Mouse (Mus musculus) G1E (cell line): ENCODE results near the gene C1qtnf7. TPM values are rescaled to one million over a fixed set of nuclear protein-coding genes. Genes with fewer than 3 reads are reported as not detected.

Experiments used
- ATAC-seq: 2 replicates; pipeline ENCODE4 v1.8.0; 2016; ENCODE audit warnings: mild to moderate bottlenecking; ENCODE audit not compliant: insufficient number of reproducible peaks, poor library complexity, low FRiP score, severe bottlenecking; ENCODE audit errors: extremely low read depth
- DNase-seq: peaks from one replicate; pipeline ENCODE4 v3.0.0; 2012; ENCODE audit warnings: low spot score
- H3K27me3 ChIP-seq: 2 replicates; pipeline ENCODE4 v1.6.1; 2012; ENCODE audit warnings: mild to moderate bottlenecking, low read length, inconsistent platforms; ENCODE audit not compliant: insufficient read depth
- H3K36me3 ChIP-seq: replicated peaks from 2 replicates; pipeline ENCODE3; 2012; ENCODE audit warnings: mild to moderate bottlenecking, inconsistent platforms
- H3K4me1 ChIP-seq: 2 replicates; pipeline ENCODE4 v1.6.1; 2012; ENCODE audit warnings: low read depth, low read length, inconsistent platforms, mixed read lengths; ENCODE audit not compliant: insufficient read depth
- H3K4me3 ChIP-seq: 2 replicates; pipeline ENCODE4 v1.5.1; 2012; ENCODE audit warnings: low read depth, mild to moderate bottlenecking, inconsistent platforms, low read length, moderate library complexity, mixed read lengths
- H3K9me3 ChIP-seq: replicated peaks from 2 replicates; pipeline ENCODE4 v1.6.1; 2012; ENCODE audit warnings: inconsistent platforms
- CTCF ChIP-seq: IDR thresholded peaks from 2 replicates; pipeline ENCODE4 v1.5.1; 2012; ENCODE audit warnings: low read depth, low read length, inconsistent platforms, mixed read lengths
- GATA1 ChIP-seq: IDR thresholded peaks from 2 replicates; pipeline ENCODE4 v1.6.1; 2012; ENCODE audit warnings: borderline replicate concordance, low read length, inconsistent platforms, mixed read lengths
- GATA2 ChIP-seq: IDR thresholded peaks from 2 replicates; pipeline ENCODE4 v1.6.1; 2012; ENCODE audit warnings: low read depth, low read length, inconsistent platforms, borderline replicate concordance
- POLR2AphosphoS5 ChIP-seq: IDR thresholded peaks from 2 replicates; pipeline ENCODE4 v1.6.1; 2012; ENCODE audit warnings: low read depth, low read length, inconsistent platforms; ENCODE audit not compliant: insufficient replicate concordance
- TAL1 ChIP-seq: conservative IDR thresholded peaks from 2 replicates; pipeline ENCODE4 v1.6.1; 2012; ENCODE audit warnings: low read depth, low read length, inconsistent platforms, mixed read lengths
- polyA plus RNA-seq: library from polyadenylated mRNA; stranded (reverse); fragments of >175 nt; gene quantifications from 2 replicates; pipeline ENCODE4 v1.2.3, GENCODE M21; 2012
- total RNA-seq, 2 experiments: library from RNA; stranded (forward) in 1 of 2; stranded (reverse) in 1 of 2; fragments of 200-1000 nt in 1 of 2; fragments of >200 nt in 1 of 2; fragmentation: Nextera tagmentation in 1 of 2; gene quantifications; 2 replicates each; pipeline ENCODE4 v1.2.3; 2014 to 2017

C1qtnf7 gene
- total and polyA plus RNA-seq, 3 experiments, result 0.05 TPM; not detected in 2

GRCm38 (mm10) chr5:43538322-43539167 is 23.2 kb downstream of the C1qtnf7 start:
- no peaks in the 10 kb centered on the region for H3K9me3 ChIP-seq
- no peaks in the 10 kb centered on the region for H3K36me3 ChIP-seq
- no peak for TF ChIP-seq GATA2
- no peak for TF ChIP-seq GATA1
- no peak for TF ChIP-seq POLR2AphosphoS5
- TF ChIP-seq TAL1, result no peak
- H3K4me1 ChIP-seq, result no peaks in the 10 kb centered on the region
- no peak overlapping the region for H3K4me3 ChIP-seq
- H3K27me3 ChIP-seq, result no peaks in the 10 kb centered on the region
- no peak for ATAC-seq
- no peak for DNase-seq

- Histone ChIP-seq H3K27me3 (no peaks in the 10 kb centered on the region), H3K4me3 (no peak overlapping the region), H3K36me3 (no peaks in the 10 kb centered on the region), H3K9me3 (no peaks in the 10 kb centered on the region), H3K4me1 (no peaks in the 10 kb centered on the region)
- no peak for ATAC-seq
- TF ChIP-seq POLR2AphosphoS5 (no peak), CTCF (no peak)
- no peak for DNase-seq
These were observed 23.8 kb downstream of the C1qtnf7 start for GRCm38 (mm10) chr5:43539168-43539516.

- H3K4me3 ChIP-seq, result no peak overlapping the region
- no peak for DNase-seq
- ATAC-seq, result no peak
- H3K27me3 ChIP-seq, result no peaks in the 10 kb centered on the region
- no peaks in the 10 kb centered on the region for H3K9me3 ChIP-seq
- no peaks in the 10 kb centered on the region for H3K36me3 ChIP-seq
- TF ChIP-seq GATA2 (no peak), TAL1 (no peak), POLR2AphosphoS5 (no peak), GATA1 (no peak)
- H3K4me1 ChIP-seq, result no peaks in the 10 kb centered on the region
These were observed 24.5 kb downstream of the C1qtnf7 start for GRCm38 (mm10) chr5:43539871-43540270.

- no peaks in the 10 kb centered on the region for H3K4me1 ChIP-seq
- DNase-seq, result no peak
- no peaks in the 10 kb centered on the region for H3K36me3 ChIP-seq
- no peaks in the 10 kb centered on the region for H3K27me3 ChIP-seq
- no peaks in the 10 kb centered on the region for H3K9me3 ChIP-seq
- TF ChIP-seq GATA1 (no peak), GATA2 (no peak), CTCF (no peak), TAL1 (no peak), POLR2AphosphoS5 (no peak)
- H3K4me3 ChIP-seq, result no peak overlapping the region
- no peak for ATAC-seq
These were observed 26.2 kb downstream of the C1qtnf7 start for GRCm38 (mm10) chr5:43541492-43541891.

GRCm38 (mm10) chr5:43542246-43542845 is 27.0 kb downstream of the C1qtnf7 start:
- no peaks in the 10 kb centered on the region for H3K4me1 ChIP-seq
- H3K4me3 ChIP-seq, result no peak overlapping the region
- no peak for ATAC-seq
- TF ChIP-seq POLR2AphosphoS5 (no peak), TAL1 (no peak), CTCF (no peak), GATA2 (no peak), GATA1 (no peak)
- DNase-seq, result no peak
- H3K9me3 ChIP-seq, result no peaks in the 10 kb centered on the region
- H3K36me3 ChIP-seq, result no peaks in the 10 kb centered on the region
- no peaks in the 10 kb centered on the region for H3K27me3 ChIP-seq

- no peak for DNase-seq
- Histone ChIP-seq H3K9me3 (no peaks in the 10 kb centered on the region), H3K4me3 (no peak overlapping the region), H3K27me3 (no peaks in the 10 kb centered on the region), H3K36me3 (no peaks in the 10 kb centered on the region), H3K4me1 (no peaks in the 10 kb centered on the region)
- ATAC-seq, result no peak
- no peak for TF ChIP-seq GATA1
- TF ChIP-seq GATA2, result no peak
- no peak for TF ChIP-seq TAL1
- no peak for TF ChIP-seq CTCF
- no peak for TF ChIP-seq POLR2AphosphoS5
These were observed 34.6 kb downstream of the C1qtnf7 start for GRCm38 (mm10) chr5:43549951-43550350.
